In genomic region chr1:57806126-57806525, GRCm38 (mm10) we compare ENCODE assay signal across 27 mouse cellular contexts. TPM values are rescaled to one million over a fixed set of nuclear protein-coding genes. Genes with fewer than 3 reads are reported as not detected.
DNase-seq lines count a peak whose midpoint lies in the region; ATAC-seq lines count a peak whose summit lies in the region.
"Had no signal": no experiment of that assay in that cellular context is flagged by ENCODE, and none has a peak within 500 bp of the region (broad histone marks: within the 10 kb centered on the region; RNA-seq: fewer than 3 reads in every experiment).

No protein-coding gene starts in this region.

- DNase-seq in forelimb bud, embryonic 11.5 days (ENCODE audit: low read depth, low spot score) = peak; percentile 18
- DNase-seq in B cell, adult 2 months = no peak
- no peak for DNase-seq in ovary, postnatal 10 days (ENCODE audit: low spot score)
- DNase-seq: adrenal gland, adult 2 months; adrenal gland, postnatal 14 days; cerebellum, adult 18-20 months; cerebellum, adult 9-10 months; cerebellum, postnatal 14 days; gastrocnemius, adult 2 months; gastrocnemius, postnatal 14 days; heart, postnatal 10 days; heart, postnatal 36 days had no signal

- no peak overlapping the region for H3K4me2 ChIP-seq in hindbrain, embryonic 13.5 days
- no peak overlapping the region for H3K4me2 ChIP-seq in hindbrain, embryonic 12.5 days (replicated peaks)
- H3K4me2 ChIP-seq in limb, embryonic 12.5 days = no peak overlapping the region
- no peak overlapping the region for H3K4me2 ChIP-seq in limb, embryonic 15.5 days
- no peak overlapping the region for H3K4me2 ChIP-seq in kidney, embryonic 14.5 days (replicated peaks; ENCODE audit: low read depth, low read length)
- H3K4me2 ChIP-seq: forebrain, embryonic 13.5 days; heart, embryonic 12.5 days; heart, embryonic 15.5 days; hindbrain, embryonic 15.5 days had no signal

- peaks cover 29% of the 10 kb centered on the region for H3K4me1 ChIP-seq in hindbrain, embryonic 13.5 days (replicated peaks)
- peaks cover 11% of the 10 kb centered on the region for H3K4me1 ChIP-seq in hindbrain, embryonic 12.5 days
- H3K4me1 ChIP-seq in limb, embryonic 12.5 days (replicated peaks) = peaks cover 36% of the 10 kb centered on the region
- peaks cover 28% of the 10 kb centered on the region for H3K4me1 ChIP-seq in limb, embryonic 15.5 days
- H3K4me1 ChIP-seq in kidney, embryonic 14.5 days (ENCODE audit: control insufficient read depth, insufficient read depth, low read length) = 0 out of 2 replicates have a peak, but pooled peaks cover 6% of the 10 kb centered on the region

- H3K9me3 ChIP-seq in hindbrain, embryonic 13.5 days = no peaks in the 10 kb centered on the region
- no peaks in the 10 kb centered on the region for H3K9me3 ChIP-seq in hindbrain, embryonic 12.5 days (replicated peaks)
- peaks cover 5% of the 10 kb centered on the region; the same call in 1 of the 2 replicates for H3K9me3 ChIP-seq in limb, embryonic 12.5 days
- H3K9me3 ChIP-seq in limb, embryonic 15.5 days = 0 out of 2 replicates have a peak, but pooled peaks cover 4% of the 10 kb centered on the region
- no peaks in the 10 kb centered on the region for H3K9me3 ChIP-seq in kidney, embryonic 14.5 days (ENCODE audit: control insufficient read depth, low read length)
- H3K9me3 ChIP-seq: forebrain, embryonic 10.5 days; forebrain, embryonic 13.5 days; G1E; heart, embryonic 12.5 days; heart, embryonic 15.5 days; hindbrain, embryonic 10.5 days; hindbrain, embryonic 15.5 days had no signal

- H3K36me3 ChIP-seq in hindbrain, embryonic 13.5 days = peaks cover 4% of the 10 kb centered on the region; the same call in 1 of the 2 replicates
- H3K36me3 ChIP-seq in hindbrain, embryonic 12.5 days = no peaks in the 10 kb centered on the region
- H3K36me3 ChIP-seq in limb, embryonic 12.5 days = no peaks in the 10 kb centered on the region
- peaks cover 16% of the 10 kb centered on the region for H3K36me3 ChIP-seq in limb, embryonic 15.5 days
- H3K36me3 ChIP-seq in kidney, embryonic 14.5 days (ENCODE audit: control insufficient read depth, insufficient read depth, low read length) = no peaks in the 10 kb centered on the region
- H3K36me3 ChIP-seq: G1E; hindbrain, embryonic 10.5 days; hindbrain, embryonic 15.5 days had no signal

- 0 out of 2 replicates have a peak overlapping the region, but pooled peaks have one; percentile 8 for H3K27ac ChIP-seq in hindbrain, embryonic 13.5 days
- no peak overlapping the region for H3K27ac ChIP-seq in hindbrain, embryonic 12.5 days
- peak overlapping the region; percentile 36; the same call in 1 of the 2 replicates for H3K27ac ChIP-seq in limb, embryonic 12.5 days
- H3K27ac ChIP-seq in limb, embryonic 15.5 days = peak overlapping the region; percentile 6; the same call in 1 of the 2 replicates
- H3K27ac ChIP-seq in kidney, embryonic 14.5 days (ENCODE audit: low read depth, low read length) = no peak overlapping the region
- H3K27ac ChIP-seq: forebrain, embryonic 10.5 days; forebrain, embryonic 13.5 days; gastrocnemius, adult 2 months; heart, embryonic 15.5 days; hindbrain, embryonic 10.5 days; hindbrain, embryonic 15.5 days had no signal

- no peak for ATAC-seq in hindbrain, embryonic 13.5 days (ENCODE audit: low FRiP score)
- ATAC-seq in hindbrain, embryonic 12.5 days (ENCODE audit: low FRiP score) = no peak
- no peak for ATAC-seq in limb, embryonic 12.5 days (ENCODE audit: insufficient number of reproducible peaks, insufficient read depth, low FRiP score, low TSS enrichment, low read depth)
- no peak for ATAC-seq in limb, embryonic 15.5 days (ENCODE audit: insufficient number of reproducible peaks, low FRiP score, low TSS enrichment, low read depth)
- ATAC-seq in kidney, embryonic 14.5 days (ENCODE audit: low FRiP score, low TSS enrichment) = no peak
- ATAC-seq: forebrain, embryonic 13.5 days; forebrain, embryonic 16.5 days; Patski had no signal

- no peak overlapping the region for H3K4me3 ChIP-seq in hindbrain, embryonic 13.5 days
- no peak overlapping the region for H3K4me3 ChIP-seq in hindbrain, embryonic 12.5 days
- no peak overlapping the region for H3K4me3 ChIP-seq in limb, embryonic 12.5 days (replicated peaks)
- H3K4me3 ChIP-seq in limb, embryonic 15.5 days = no peak overlapping the region
- no peak overlapping the region for H3K4me3 ChIP-seq in kidney, embryonic 14.5 days (ENCODE audit: low read length)
- H3K4me3 ChIP-seq: forebrain, embryonic 10.5 days; forebrain, embryonic 13.5 days; gastrocnemius, adult 2 months; heart, embryonic 12.5 days; heart, embryonic 15.5 days; hindbrain, embryonic 10.5 days; hindbrain, embryonic 15.5 days had no signal

- no peak overlapping the region for H3K9ac ChIP-seq in hindbrain, embryonic 13.5 days
- no peak overlapping the region for H3K9ac ChIP-seq in hindbrain, embryonic 12.5 days
- no peak overlapping the region for H3K9ac ChIP-seq in limb, embryonic 12.5 days (replicated peaks)
- no peak overlapping the region for H3K9ac ChIP-seq in limb, embryonic 15.5 days
- H3K9ac ChIP-seq in kidney, embryonic 14.5 days (ENCODE audit: low read depth, low read length) = no peak overlapping the region
- H3K9ac ChIP-seq: forebrain, embryonic 13.5 days; heart, embryonic 12.5 days; heart, embryonic 15.5 days; hindbrain, embryonic 15.5 days had no signal

- H3K27me3 ChIP-seq in hindbrain, embryonic 13.5 days = no peaks in the 10 kb centered on the region
- no peaks in the 10 kb centered on the region for H3K27me3 ChIP-seq in hindbrain, embryonic 12.5 days
- H3K27me3 ChIP-seq in limb, embryonic 12.5 days = no peaks in the 10 kb centered on the region
- H3K27me3 ChIP-seq in limb, embryonic 15.5 days = no peaks in the 10 kb centered on the region
- no peaks in the 10 kb centered on the region for H3K27me3 ChIP-seq in kidney, embryonic 14.5 days (ENCODE audit: control insufficient read depth, insufficient read depth, low read length)
- H3K27me3 ChIP-seq: CH12.LX; forebrain, embryonic 13.5 days; heart, embryonic 12.5 days; heart, embryonic 15.5 days; hindbrain, embryonic 15.5 days; Patski had no signal

- 80% methylated on average over 3 of the region's 3 CpGs for WGBS in hindbrain, embryonic 13.5 days
- 87% methylated on average over 3 of the region's 3 CpGs for WGBS in hindbrain, embryonic 12.5 days
- WGBS in limb, embryonic 12.5 days = 28% methylated on average over 3 of the region's 3 CpGs
- 29% methylated on average over 3 of the region's 3 CpGs for WGBS in limb, embryonic 15.5 days
- 78% methylated on average over 3 of the region's 3 CpGs for WGBS in kidney, embryonic 14.5 days

RNA-seq across cellular contexts. Expression of gene Spats2l, which starts 32.2 kb away (rescaled TPM):
- polyA plus RNA-seq in hindbrain, embryonic 13.5 days (2015; fragmentation: Nextera tagmentation; extraction: Ambion mirVana) = 67.7 and 77.3 TPM in 2 replicates
- polyA plus RNA-seq in hindbrain, embryonic 12.5 days (2016; fragmentation: Nextera tagmentation; extraction: Ambion mirVana) = 82.6 and 87.8 TPM in 2 replicates
- polyA plus RNA-seq in limb, embryonic 12.5 days (2016; fragmentation: Nextera tagmentation; extraction: Ambion mirVana) = 85.1 and 88.4 TPM in 2 replicates
- polyA plus RNA-seq in limb, embryonic 15.5 days (2015; fragmentation: Nextera tagmentation; extraction: Ambion mirVana) = 178 and 197 TPM in 2 replicates
- polyA plus RNA-seq in kidney, embryonic 14.5 days (2014; fragmentation: Nextera tagmentation; extraction: Ambion mirVana) = 39.4 and 47.4 TPM in 2 replicates
- polyA plus RNA-seq: G1E had no signal

Comparison
In these comparisons a context has a peak if more than half of its experiments do, and no peak if none do; other contexts are left out.
1. H3K27ac ChIP-seq: peak in hindbrain, embryonic 13.5 days (single experiment), limb, embryonic 12.5 days (single experiment) and limb, embryonic 15.5 days (single experiment); none in hindbrain, embryonic 12.5 days (single experiment) and kidney, embryonic 14.5 days (single experiment).